Mouse (Mus musculus): ENCODE results near the gene Slc9b2. TPM values are rescaled to one million over a fixed set of nuclear protein-coding genes. Genes with fewer than 3 reads are reported as not detected.
A peak's percentile ranks its signal among the peaks of the same experiment; 100 is the strongest.

Slc9b2 gene
- polyA plus RNA-seq, 1 experiment from 2014 or later, result 3.5 TPM

GRCm38 (mm10) chr3:135280669-135281415, 26.7 kb upstream of the Slc9b2 start, which contains the start of gene Bdh2:
Gene Bdh2 (plus strand): TSS chr3:135281221.
- DNase-seq (ENCODE audit: low spot score) (peak; percentile 96), ATAC-seq (replicated peaks; ENCODE audit: insufficient number of reproducible peaks, low FRiP score, low TSS enrichment, low read depth) (peak; percentile 79; the same call in 1 of the 2 replicates)
- 21% methylated on average over 14 of the region's 14 CpGs for WGBS
- H3K9me3 ChIP-seq (replicated peaks; ENCODE audit: control insufficient read depth, low read length), result no peaks in the 10 kb centered on the region
- peak within 1 kb of the TSS; percentile 59 for H3K9ac ChIP-seq (replicated peaks; ENCODE audit: low read length)
- no peaks in the 10 kb centered on the region for H3K36me3 ChIP-seq (replicated peaks; ENCODE audit: control insufficient read depth, insufficient read depth, low read depth, low read length)
- no peak within 1 kb of the TSS for H3K4me3 ChIP-seq (ENCODE audit: low read depth, low read length)
- H3K4me1 ChIP-seq (ENCODE audit: control insufficient read depth, insufficient read depth, low read length), result no peaks in the 10 kb centered on the region
- H3K27me3 ChIP-seq (ENCODE audit: control insufficient read depth, insufficient read depth, low read length), result no peaks in the 10 kb centered on the region
- H3K4me2 ChIP-seq (ENCODE audit: low read depth, low read length), result no peak within 1 kb of the TSS
- H3K27ac ChIP-seq (replicated peaks; ENCODE audit: low read depth, low read length), result no peak within 1 kb of the TSS

- Histone ChIP-seq H3K36me3 (replicated peaks; ENCODE audit: control insufficient read depth, insufficient read depth, low read depth, low read length) (no peaks in the 10 kb centered on the region), H3K4me1 (ENCODE audit: control insufficient read depth, insufficient read depth, low read length) (no peaks in the 10 kb centered on the region), H3K9ac (replicated peaks; ENCODE audit: low read length) (no peak overlapping the region), H3K4me3 (ENCODE audit: low read depth, low read length) (no peak overlapping the region), H3K27me3 (ENCODE audit: control insufficient read depth, insufficient read depth, low read length) (no peaks in the 10 kb centered on the region), H3K27ac (replicated peaks; ENCODE audit: low read depth, low read length) (no peak overlapping the region), H3K4me2 (ENCODE audit: low read depth, low read length) (no peak overlapping the region), H3K9me3 (replicated peaks; ENCODE audit: control insufficient read depth, low read length) (no peaks in the 10 kb centered on the region)
- DNase-seq (ENCODE audit: low spot score) (no peak), ATAC-seq (replicated peaks; ENCODE audit: insufficient number of reproducible peaks, low FRiP score, low TSS enrichment, low read depth) (no peak)
- WGBS, result 77% methylated on average over 8 of the region's 8 CpGs
These were observed 25.8 kb upstream of the Slc9b2 start for GRCm38 (mm10) chr3:135281701-135282100.

DNA sequence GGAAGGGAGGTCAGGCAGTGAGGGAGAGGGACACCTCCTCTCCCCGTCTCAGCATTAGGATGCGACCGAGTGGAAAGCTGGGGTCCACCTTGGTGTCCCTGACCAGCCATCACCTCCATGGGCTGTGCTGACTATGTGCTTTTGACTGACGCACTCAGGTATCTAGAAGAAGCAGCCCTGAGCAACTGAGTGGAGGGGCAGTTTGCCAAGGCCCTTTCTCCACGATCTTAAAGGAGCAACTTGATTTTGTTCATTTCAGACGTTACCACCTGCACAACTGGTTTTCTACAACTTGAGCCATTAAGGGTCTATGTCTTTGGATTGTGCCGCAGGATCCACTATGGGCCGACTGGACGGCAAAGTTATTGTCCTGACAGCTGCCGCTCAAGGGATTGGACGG, 22.2 kb upstream of the Slc9b2 start:
- Histone ChIP-seq H3K9ac (replicated peaks; ENCODE audit: low read length) (no peak overlapping the region), H3K27ac (replicated peaks; ENCODE audit: low read depth, low read length) (no peak overlapping the region), H3K36me3 (replicated peaks; ENCODE audit: control insufficient read depth, insufficient read depth, low read depth, low read length) (no peaks in the 10 kb centered on the region), H3K4me3 (ENCODE audit: low read depth, low read length) (no peak overlapping the region), H3K9me3 (replicated peaks; ENCODE audit: control insufficient read depth, low read length) (no peaks in the 10 kb centered on the region), H3K4me2 (ENCODE audit: low read depth, low read length) (no peak overlapping the region), H3K27me3 (ENCODE audit: control insufficient read depth, insufficient read depth, low read length) (no peaks in the 10 kb centered on the region), H3K4me1 (ENCODE audit: control insufficient read depth, insufficient read depth, low read length) (no peaks in the 10 kb centered on the region)
- no peak for ATAC-seq (replicated peaks; ENCODE audit: insufficient number of reproducible peaks, low FRiP score, low TSS enrichment, low read depth)
- no peak for DNase-seq (ENCODE audit: low spot score)
- 88% methylated on average over 11 of the region's 11 CpGs for WGBS

- H3K36me3 ChIP-seq (replicated peaks; ENCODE audit: control insufficient read depth, insufficient read depth, low read depth, low read length), result no peaks in the 10 kb centered on the region
- H3K4me3 ChIP-seq (ENCODE audit: low read depth, low read length), result no peak overlapping the region
- H3K4me1 ChIP-seq (ENCODE audit: control insufficient read depth, insufficient read depth, low read length), result no peaks in the 10 kb centered on the region
- H3K4me2 ChIP-seq (ENCODE audit: low read depth, low read length), result no peak overlapping the region
- no peak overlapping the region for H3K27ac ChIP-seq (replicated peaks; ENCODE audit: low read depth, low read length)
- no peaks in the 10 kb centered on the region for H3K27me3 ChIP-seq (ENCODE audit: control insufficient read depth, insufficient read depth, low read length)
- H3K9me3 ChIP-seq (replicated peaks; ENCODE audit: control insufficient read depth, low read length), result no peaks in the 10 kb centered on the region
- ATAC-seq (replicated peaks; ENCODE audit: insufficient number of reproducible peaks, low FRiP score, low TSS enrichment, low read depth) (no peak), DNase-seq (ENCODE audit: low spot score) (no peak)
- 77% methylated on average over 3 of the region's 3 CpGs for WGBS
- H3K9ac ChIP-seq (replicated peaks; ENCODE audit: low read length), result no peak overlapping the region
These were observed 21.7 kb upstream of the Slc9b2 start for GRCm38 (mm10) chr3:135285807-135286206.

DNA sequence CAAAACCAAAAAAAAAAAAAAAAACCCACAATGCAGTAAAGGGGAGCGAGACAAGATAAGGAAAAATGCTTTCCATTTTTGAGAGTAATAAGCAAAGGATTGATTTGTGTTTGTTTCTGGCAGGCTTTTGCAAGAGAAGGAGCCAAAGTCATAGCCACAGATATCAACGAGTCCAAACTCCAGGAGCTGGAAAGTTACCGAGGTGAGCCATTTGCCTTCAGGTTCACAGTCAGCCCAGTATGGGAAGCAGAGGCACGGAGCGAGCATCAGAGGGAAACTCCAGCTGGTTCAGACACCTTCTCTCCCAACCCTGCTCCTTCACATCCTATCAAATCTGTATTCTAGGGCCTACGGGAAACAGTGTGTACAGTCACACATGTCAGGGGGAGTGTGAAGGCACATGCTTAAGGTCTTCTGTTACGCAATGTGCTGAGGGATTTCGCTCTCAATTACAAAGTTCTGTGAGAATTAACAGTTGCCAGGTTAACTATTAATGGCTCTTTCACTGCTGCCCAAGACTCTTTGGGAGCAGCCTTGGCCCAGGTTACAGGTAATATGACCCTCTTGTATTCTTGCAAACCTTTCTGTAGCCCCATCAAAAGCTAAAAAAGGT, 19.3 kb upstream of the Slc9b2 start:
- no peak overlapping the region for H3K4me3 ChIP-seq (ENCODE audit: low read depth, low read length)
- ATAC-seq (replicated peaks; ENCODE audit: insufficient number of reproducible peaks, low FRiP score, low TSS enrichment, low read depth) (no peak), DNase-seq (ENCODE audit: low spot score) (no peak)
- no peak overlapping the region for H3K4me2 ChIP-seq (ENCODE audit: low read depth, low read length)
- no peaks in the 10 kb centered on the region for H3K4me1 ChIP-seq (ENCODE audit: control insufficient read depth, insufficient read depth, low read length)
- WGBS, result 88% methylated on average over 8 of the region's 8 CpGs
- no peak overlapping the region for H3K27ac ChIP-seq (replicated peaks; ENCODE audit: low read depth, low read length)
- H3K9me3 ChIP-seq (replicated peaks; ENCODE audit: control insufficient read depth, low read length), result no peaks in the 10 kb centered on the region
- H3K9ac ChIP-seq (replicated peaks; ENCODE audit: low read length), result no peak overlapping the region
- H3K27me3 ChIP-seq (ENCODE audit: control insufficient read depth, insufficient read depth, low read length), result no peaks in the 10 kb centered on the region
- H3K36me3 ChIP-seq (replicated peaks; ENCODE audit: control insufficient read depth, insufficient read depth, low read depth, low read length), result no peaks in the 10 kb centered on the region

DNA sequence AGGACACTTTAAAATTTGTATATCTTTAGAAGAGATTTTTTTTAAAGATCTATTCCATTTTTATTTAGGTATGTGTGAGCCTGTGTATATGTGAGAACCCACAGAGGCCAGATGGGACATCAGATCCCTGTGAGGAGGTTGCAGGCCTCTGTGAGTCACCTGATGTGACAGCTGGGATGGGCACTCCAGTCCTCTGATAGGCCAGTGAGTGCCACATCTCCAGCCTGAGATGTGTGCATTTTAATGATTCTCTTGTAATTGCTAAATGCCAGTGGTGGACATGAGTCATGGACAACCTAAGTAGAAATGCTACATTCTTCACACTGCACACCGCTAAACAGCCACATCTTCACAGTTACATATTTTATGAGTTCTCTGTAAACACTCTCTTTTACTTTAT, 18.4 kb upstream of the Slc9b2 start:
- Histone ChIP-seq H3K36me3 (replicated peaks; ENCODE audit: control insufficient read depth, insufficient read depth, low read depth, low read length) (no peaks in the 10 kb centered on the region), H3K4me3 (ENCODE audit: low read depth, low read length) (no peak overlapping the region), H3K4me2 (ENCODE audit: low read depth, low read length) (no peak overlapping the region), H3K27me3 (ENCODE audit: control insufficient read depth, insufficient read depth, low read length) (no peaks in the 10 kb centered on the region), H3K4me1 (ENCODE audit: control insufficient read depth, insufficient read depth, low read length) (no peaks in the 10 kb centered on the region), H3K9ac (replicated peaks; ENCODE audit: low read length) (no peak overlapping the region), H3K9me3 (replicated peaks; ENCODE audit: control insufficient read depth, low read length) (no peaks in the 10 kb centered on the region), H3K27ac (replicated peaks; ENCODE audit: low read depth, low read length) (no peak overlapping the region)
- 87% methylated on average over 1 of the region's 1 CpGs for WGBS
- DNase-seq (ENCODE audit: low spot score) (no peak), ATAC-seq (replicated peaks; ENCODE audit: insufficient number of reproducible peaks, low FRiP score, low TSS enrichment, low read depth) (no peak)

GRCm38 (mm10) chr3:135290249-135290894, 17.1 kb upstream of the Slc9b2 start:
- Histone ChIP-seq H3K4me3 (ENCODE audit: low read depth, low read length) (no peak overlapping the region), H3K27ac (replicated peaks; ENCODE audit: low read depth, low read length) (no peak overlapping the region), H3K9ac (replicated peaks; ENCODE audit: low read length) (no peak overlapping the region), H3K4me2 (ENCODE audit: low read depth, low read length) (no peak overlapping the region), H3K9me3 (replicated peaks; ENCODE audit: control insufficient read depth, low read length) (no peaks in the 10 kb centered on the region), H3K27me3 (ENCODE audit: control insufficient read depth, insufficient read depth, low read length) (no peaks in the 10 kb centered on the region), H3K4me1 (ENCODE audit: control insufficient read depth, insufficient read depth, low read length) (no peaks in the 10 kb centered on the region), H3K36me3 (replicated peaks; ENCODE audit: control insufficient read depth, insufficient read depth, low read depth, low read length) (no peaks in the 10 kb centered on the region)
- ATAC-seq (replicated peaks; ENCODE audit: insufficient number of reproducible peaks, low FRiP score, low TSS enrichment, low read depth) (peak; percentile 67), DNase-seq (ENCODE audit: low spot score) (peak; percentile 76)
- 93% methylated on average over 7 of the region's 7 CpGs for WGBS

DNA sequence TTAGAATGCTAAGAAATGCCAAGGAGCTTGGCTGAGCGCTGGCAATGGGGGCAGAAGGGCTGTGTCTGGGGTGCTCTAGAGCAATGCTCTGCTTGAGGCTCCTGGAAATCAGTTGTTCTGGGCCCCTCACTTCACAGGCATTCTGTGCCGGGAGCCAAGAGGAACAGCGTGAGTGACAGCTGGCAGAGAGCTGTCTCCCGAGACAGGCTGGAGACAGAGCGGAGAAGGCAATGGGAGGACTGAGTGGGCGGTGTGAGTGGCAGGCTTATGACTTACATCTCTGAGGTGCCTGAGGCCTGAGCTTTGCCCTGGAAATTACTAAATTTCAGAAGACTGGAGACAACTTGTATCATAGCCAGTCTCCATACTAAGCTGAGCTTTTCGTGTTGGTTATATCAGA, 13.8 kb upstream of the Slc9b2 start:
- ATAC-seq (replicated peaks; ENCODE audit: insufficient number of reproducible peaks, low FRiP score, low TSS enrichment, low read depth) (no peak), DNase-seq (ENCODE audit: low spot score) (no peak)
- Histone ChIP-seq H3K27ac (replicated peaks; ENCODE audit: low read depth, low read length) (no peak overlapping the region), H3K4me2 (ENCODE audit: low read depth, low read length) (no peak overlapping the region), H3K9ac (replicated peaks; ENCODE audit: low read length) (no peak overlapping the region), H3K4me1 (ENCODE audit: control insufficient read depth, insufficient read depth, low read length) (no peaks in the 10 kb centered on the region), H3K36me3 (replicated peaks; ENCODE audit: control insufficient read depth, insufficient read depth, low read depth, low read length) (no peaks in the 10 kb centered on the region), H3K27me3 (ENCODE audit: control insufficient read depth, insufficient read depth, low read length) (no peaks in the 10 kb centered on the region), H3K9me3 (replicated peaks; ENCODE audit: control insufficient read depth, low read length) (no peaks in the 10 kb centered on the region), H3K4me3 (ENCODE audit: low read depth, low read length) (no peak overlapping the region)
- WGBS, result 53% methylated on average over 7 of the region's 7 CpGs
